Mouse (Mus musculus): Measurements from ENCODE around the gene Sgtb. TPM values are rescaled to one million over a fixed set of nuclear protein-coding genes. Genes with fewer than 3 reads are reported as not detected.

The Sgtb gene
- 7.9 TPM for polyA plus RNA-seq (2014; fragmentation: Illumina TruSeq; extraction: RNeasy Lipid Tissue Mini Kit (QIAGEN cat#74804); ENCODE audit: low read depth, low replicate concordance)

DNA sequence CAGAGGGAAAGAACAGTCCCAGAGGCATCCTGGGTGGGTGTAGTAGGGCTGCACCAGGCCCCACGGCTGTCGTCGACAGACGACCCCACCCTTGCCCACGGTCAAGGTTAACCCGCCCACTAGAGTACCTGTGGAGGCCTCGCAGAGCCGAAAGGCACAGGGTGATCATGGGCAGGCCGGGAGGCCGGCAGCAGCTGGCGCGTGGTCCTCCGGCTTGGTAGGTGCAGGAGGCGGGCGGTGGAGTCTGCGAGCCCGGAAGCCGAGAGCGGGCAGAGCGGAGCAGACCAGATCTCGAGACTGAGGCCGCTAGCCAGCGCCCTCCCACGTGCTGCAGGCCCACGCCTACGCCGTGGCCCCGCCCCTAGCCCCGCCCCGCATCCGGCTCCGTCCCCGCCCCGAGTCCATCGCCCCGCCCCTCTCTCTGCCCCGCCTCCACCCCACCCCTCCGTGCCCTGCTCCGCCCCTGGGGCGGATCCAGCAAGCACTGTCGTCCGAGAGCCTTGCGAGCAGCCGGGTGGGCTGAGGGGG, at the start of gene Sgtb, which contains the start of gene Nln:
Gene Sgtb (plus strand): TSS at position 454 of the 528 bp plus-strand sequence.
Gene Nln (minus strand): TSS at position 327 of the 528 bp plus-strand sequence.

DNA sequence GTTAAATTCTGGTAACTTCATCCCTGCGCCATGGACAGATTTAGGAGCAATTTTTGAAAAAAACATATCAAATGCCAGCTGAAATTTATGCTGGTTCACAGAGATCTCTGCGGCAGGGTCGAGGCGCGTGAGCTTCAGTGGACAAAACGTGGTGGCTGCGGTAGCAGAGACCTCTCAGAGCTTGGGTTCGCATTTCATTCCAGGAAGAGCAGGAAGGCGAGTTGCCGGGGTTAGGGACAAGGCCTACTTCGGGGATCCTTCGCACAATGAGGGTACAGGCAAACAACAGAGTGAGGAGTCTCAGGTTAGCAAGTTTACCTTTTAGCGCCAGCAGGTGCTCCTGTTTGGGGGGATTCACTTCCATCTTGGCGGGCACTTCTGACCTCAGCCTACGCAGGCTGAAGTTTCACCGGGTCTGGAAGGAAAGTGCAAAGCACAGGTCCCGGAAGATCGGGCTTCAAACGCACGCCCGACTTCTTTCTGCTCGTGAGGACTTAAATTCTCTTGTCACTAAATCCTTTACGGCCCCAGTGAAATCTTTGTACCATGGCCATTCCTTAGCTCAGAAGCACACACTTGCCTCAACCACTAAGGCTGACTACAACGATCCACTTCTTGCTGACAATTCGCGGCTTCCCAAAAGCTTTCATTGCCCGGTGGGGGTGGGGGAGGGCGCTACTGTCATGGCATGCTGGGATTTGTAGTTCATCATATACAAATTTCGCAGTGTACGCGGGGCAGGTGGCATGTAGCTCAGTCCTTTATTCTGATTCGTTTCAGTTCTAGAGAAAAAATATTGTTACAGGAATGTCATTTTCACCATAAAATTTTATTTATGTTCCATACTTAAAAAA, 68.5 kb downstream of the Sgtb start, which contains the start of gene Trappc13:
Gene Trappc13 (minus strand): TSS at position 674 of the 854 bp plus-strand sequence.

DNA sequence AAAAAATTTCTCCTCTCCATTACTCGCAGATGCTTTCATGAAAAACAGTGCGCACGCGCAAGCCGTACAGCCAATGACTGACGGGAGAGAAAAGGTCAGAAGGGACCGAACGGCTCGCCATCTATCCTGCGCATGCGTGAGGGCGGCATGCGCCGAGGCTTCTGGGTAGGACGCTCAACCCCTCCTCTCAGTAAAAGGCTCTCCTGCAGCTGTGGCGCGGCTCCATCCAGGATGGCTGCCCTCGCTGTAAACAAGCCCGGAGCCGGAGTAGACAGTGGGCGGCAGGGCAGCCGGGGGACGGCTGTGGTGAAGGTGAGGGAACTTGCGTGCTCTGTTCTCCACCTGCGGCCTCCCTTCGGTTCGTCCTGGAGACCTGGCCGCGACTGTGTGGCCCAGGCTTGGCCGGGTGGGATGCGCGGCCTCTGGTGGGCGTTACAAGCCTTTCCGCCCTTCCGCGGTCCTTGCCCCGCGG, 69.1 kb downstream of the Sgtb start, which contains the start of gene Trim23:
Gene Trim23 (plus strand): TSS at position 148 of the 472 bp plus-strand sequence.

Other genes starting within 250 kb of the Sgtb start
- gene Erbin, start 189.2 kb upstream of the Sgtb start, polyA plus RNA-seq (2014; fragmentation: Illumina TruSeq; extraction: RNeasy Lipid Tissue Mini Kit (QIAGEN cat#74804); ENCODE audit: low read depth, low replicate concordance): 737 TPM
- 88.8 TPM for gene Nln, start 127 bp upstream of the Sgtb start, polyA plus RNA-seq (2014; fragmentation: Illumina TruSeq; extraction: RNeasy Lipid Tissue Mini Kit (QIAGEN cat#74804); ENCODE audit: low read depth, low replicate concordance)
- gene Trappc13, start 68.7 kb downstream of the Sgtb start, polyA plus RNA-seq (2014; fragmentation: Illumina TruSeq; extraction: RNeasy Lipid Tissue Mini Kit (QIAGEN cat#74804); ENCODE audit: low read depth, low replicate concordance): 83.7 TPM
- gene Trim23, start 69.1 kb downstream of the Sgtb start, polyA plus RNA-seq (2014; fragmentation: Illumina TruSeq; extraction: RNeasy Lipid Tissue Mini Kit (QIAGEN cat#74804); ENCODE audit: low read depth, low replicate concordance): 55.2 TPM
- gene Cenpk, start 118.9 kb downstream of the Sgtb start, polyA plus RNA-seq (2014; fragmentation: Illumina TruSeq; extraction: RNeasy Lipid Tissue Mini Kit (QIAGEN cat#74804); ENCODE audit: low read depth, low replicate concordance): 49.0 TPM
- gene Ppwd1, start 119.1 kb downstream of the Sgtb start, polyA plus RNA-seq (2014; fragmentation: Illumina TruSeq; extraction: RNeasy Lipid Tissue Mini Kit (QIAGEN cat#74804); ENCODE audit: low read depth, low replicate concordance): 41.0 TPM
- gene Adamts6, start 178.1 kb downstream of the Sgtb start, polyA plus RNA-seq (2014; fragmentation: Illumina TruSeq; extraction: RNeasy Lipid Tissue Mini Kit (QIAGEN cat#74804); ENCODE audit: low read depth, low replicate concordance): 2.8 TPM

All from sigmoid colon, adult 10 weeks (tissue).